Mouse (Mus musculus): Measurements from ENCODE around the gene Ntmt1.

Gene Ntmt1

GRCm38 (mm10) chr2:30823385-30824153 is 15.9 kb downstream of the Ntmt1 start:
- DNase-seq (ENCODE audit: extremely low spot score, low read depth, low spot score), result no peak

GRCm38 (mm10) chr2:30826825-30827748 is 19.5 kb downstream of the Ntmt1 start:
- no peak for DNase-seq (ENCODE audit: extremely low spot score, low read depth, low spot score)

GRCm38 (mm10) chr2:30827749-30828475 is 20.3 kb downstream of the Ntmt1 start:
- DNase-seq (ENCODE audit: extremely low spot score, low read depth, low spot score), result peak; percentile 81

GRCm38 (mm10) chr2:30829315-30829714 is 21.7 kb downstream of the Ntmt1 start:
- no peak for DNase-seq (ENCODE audit: extremely low spot score, low read depth, low spot score)

- no peak for DNase-seq (ENCODE audit: extremely low spot score, low read depth, low spot score)
Observed at GRCm38 (mm10) chr2:30830283-30830795, 22.7 kb downstream of the Ntmt1 start, which contains the start of gene Asb6. Asb6 (minus strand) TSS chr2:30830333.

GRCm38 (mm10) chr2:30833644-30834043 is 26.0 kb downstream of the Ntmt1 start:
- peak; percentile 86 for DNase-seq (ENCODE audit: extremely low spot score, low read depth, low spot score)

- DNase-seq (ENCODE audit: extremely low spot score, low read depth, low spot score), result no peak
Observed at GRCm38 (mm10) chr2:30834373-30835022, 26.9 kb downstream of the Ntmt1 start, which contains the start of gene Prrx2. Prrx2 (plus strand) TSS chr2:30834972.

GRCm38 (mm10) chr2:30836238-30836990 is 28.8 kb downstream of the Ntmt1 start:
- DNase-seq (ENCODE audit: extremely low spot score, low read depth, low spot score), result peak; percentile 81

- DNase-seq (ENCODE audit: extremely low spot score, low read depth, low spot score), result no peak
Observed at GRCm38 (mm10) chr2:30842615-30843014, 35.0 kb downstream of the Ntmt1 start.

- DNase-seq (ENCODE audit: extremely low spot score, low read depth, low spot score), result no peak
Observed at GRCm38 (mm10) chr2:30845152-30846070, 37.8 kb downstream of the Ntmt1 start.

- no peak for DNase-seq (ENCODE audit: extremely low spot score, low read depth, low spot score)
Observed at GRCm38 (mm10) chr2:30846236-30846635, 38.6 kb downstream of the Ntmt1 start.

GRCm38 (mm10) chr2:30846723-30847122 is 39.1 kb downstream of the Ntmt1 start:
- no peak for DNase-seq (ENCODE audit: extremely low spot score, low read depth, low spot score)

GRCm38 (mm10) chr2:30848184-30848583 is 40.6 kb downstream of the Ntmt1 start:
- DNase-seq (ENCODE audit: extremely low spot score, low read depth, low spot score), result no peak

- DNase-seq (ENCODE audit: extremely low spot score, low read depth, low spot score), result no peak
Observed at GRCm38 (mm10) chr2:30850581-30850980, 43.0 kb downstream of the Ntmt1 start.

GRCm38 (mm10) chr2:30852771-30853313 is 45.2 kb downstream of the Ntmt1 start:
- DNase-seq (ENCODE audit: extremely low spot score, low read depth, low spot score), result no peak

GRCm38 (mm10) chr2:30857076-30857475 is 49.5 kb downstream of the Ntmt1 start:
- no peak for DNase-seq (ENCODE audit: extremely low spot score, low read depth, low spot score)

- DNase-seq (ENCODE audit: extremely low spot score, low read depth, low spot score), result no peak
Observed at GRCm38 (mm10) chr2:30859782-30860181, 52.2 kb downstream of the Ntmt1 start.

GRCm38 (mm10) chr2:30862081-30862480 is 54.5 kb downstream of the Ntmt1 start:
- DNase-seq (ENCODE audit: extremely low spot score, low read depth, low spot score), result no peak
